Mouse (Mus musculus): ENCODE measurements around the gene Tenm4. TPM values are rescaled to one million over a fixed set of nuclear protein-coding genes. Genes with fewer than 3 reads are reported as not detected.

Tenm4 gene
- polyA plus RNA-seq, 1 experiment from 2014 or later = 47.1 TPM

- H3K4me1 ChIP-seq (replicated peaks) = peaks cover 10% of the 10 kb centered on the region; the same call in 1 of the 2 replicates
- H3K9ac ChIP-seq (replicated peaks) = no peak overlapping the region
- no peaks in the 10 kb centered on the region for H3K27me3 ChIP-seq
- ATAC-seq = no peak
- no peak overlapping the region for H3K4me2 ChIP-seq (replicated peaks)
- H3K36me3 ChIP-seq = no peaks in the 10 kb centered on the region
- H3K9me3 ChIP-seq = no peaks in the 10 kb centered on the region
- H3K4me3 ChIP-seq (replicated peaks) = no peak overlapping the region
- no peak overlapping the region for H3K27ac ChIP-seq
- WGBS = 63% methylated on average over 5 of the region's 5 CpGs
Observed at GRCm38 (mm10) chr7:96305382-96305935, 134.4 kb downstream of the Tenm4 start.

GRCm38 (mm10) chr7:96308106-96308505 lies 137.1 kb downstream of the Tenm4 start:
- Histone ChIP-seq H3K4me1 (replicated peaks) (peaks cover 10% of the 10 kb centered on the region; the same call in 1 of the 2 replicates), H3K9ac (replicated peaks) (no peak overlapping the region), H3K27me3 (no peaks in the 10 kb centered on the region), H3K27ac (peak overlapping the region; percentile 10; the same call in 1 of the 2 replicates), H3K4me3 (replicated peaks) (no peak overlapping the region), H3K9me3 (no peaks in the 10 kb centered on the region), H3K36me3 (no peaks in the 10 kb centered on the region), H3K4me2 (replicated peaks) (no peak overlapping the region)
- 47% methylated on average over 6 of the region's 6 CpGs for WGBS
- no peak for ATAC-seq

- Histone ChIP-seq H3K36me3 (peaks cover 11% of the 10 kb centered on the region), H3K4me1 (replicated peaks) (no peaks in the 10 kb centered on the region), H3K9ac (replicated peaks) (no peak overlapping the region), H3K27ac (no peak overlapping the region), H3K4me3 (replicated peaks) (no peak overlapping the region), H3K4me2 (replicated peaks) (no peak overlapping the region), H3K9me3 (peaks cover 4% of the 10 kb centered on the region; the same call in 1 of the 2 replicates), H3K27me3 (no peaks in the 10 kb centered on the region)
- WGBS = 92% methylated on average over 4 of the region's 4 CpGs
- no peak for ATAC-seq
Observed at GRCm38 (mm10) chr7:96329343-96329742, 158.3 kb downstream of the Tenm4 start.

GRCm38 (mm10) chr7:96331186-96331585 lies 160.1 kb downstream of the Tenm4 start:
- Histone ChIP-seq H3K9ac (replicated peaks) (no peak overlapping the region), H3K27me3 (no peaks in the 10 kb centered on the region), H3K9me3 (no peaks in the 10 kb centered on the region), H3K4me1 (replicated peaks) (no peaks in the 10 kb centered on the region), H3K36me3 (no peaks in the 10 kb centered on the region), H3K4me2 (replicated peaks) (no peak overlapping the region), H3K4me3 (replicated peaks) (no peak overlapping the region), H3K27ac (no peak overlapping the region)
- no peak for ATAC-seq
- WGBS = 78% methylated on average over 1 of the region's 1 CpGs

- no peak overlapping the region for H3K4me2 ChIP-seq (replicated peaks)
- H3K27me3 ChIP-seq = no peaks in the 10 kb centered on the region
- H3K36me3 ChIP-seq = no peaks in the 10 kb centered on the region
- H3K4me3 ChIP-seq (replicated peaks) = no peak overlapping the region
- no peaks in the 10 kb centered on the region for H3K9me3 ChIP-seq
- no peak for ATAC-seq
- 46% methylated on average over 2 of the region's 2 CpGs for WGBS
- H3K27ac ChIP-seq = no peak overlapping the region
- H3K9ac ChIP-seq (replicated peaks) = no peak overlapping the region
- H3K4me1 ChIP-seq (replicated peaks) = peaks cover 4% of the 10 kb centered on the region; the same call in 1 of the 2 replicates
Observed at GRCm38 (mm10) chr7:96334361-96334760, 163.3 kb downstream of the Tenm4 start.

GRCm38 (mm10) chr7:96336376-96336775 lies 165.3 kb downstream of the Tenm4 start:
- Histone ChIP-seq H3K9ac (replicated peaks) (no peak overlapping the region), H3K4me1 (replicated peaks) (peaks cover 11% of the 10 kb centered on the region), H3K27ac (no peak overlapping the region), H3K36me3 (no peaks in the 10 kb centered on the region), H3K4me2 (replicated peaks) (no peak overlapping the region), H3K4me3 (replicated peaks) (no peak overlapping the region), H3K9me3 (no peaks in the 10 kb centered on the region), H3K27me3 (no peaks in the 10 kb centered on the region)
- no peak for ATAC-seq

- Histone ChIP-seq H3K36me3 (no peaks in the 10 kb centered on the region), H3K9ac (replicated peaks) (no peak overlapping the region), H3K27ac (no peak overlapping the region), H3K9me3 (no peaks in the 10 kb centered on the region), H3K4me1 (replicated peaks) (peaks cover 11% of the 10 kb centered on the region), H3K27me3 (no peaks in the 10 kb centered on the region), H3K4me2 (replicated peaks) (no peak overlapping the region), H3K4me3 (replicated peaks) (no peak overlapping the region)
- 78% methylated on average over 5 of the region's 5 CpGs for WGBS
- no peak for ATAC-seq
Observed at GRCm38 (mm10) chr7:96340826-96341225, 169.8 kb downstream of the Tenm4 start.

- WGBS = 86% methylated on average over 2 of the region's 2 CpGs
- H3K9ac ChIP-seq (replicated peaks) = no peak overlapping the region
- H3K27ac ChIP-seq = no peak overlapping the region
- no peaks in the 10 kb centered on the region for H3K36me3 ChIP-seq
- H3K9me3 ChIP-seq = no peaks in the 10 kb centered on the region
- no peak overlapping the region for H3K4me2 ChIP-seq (replicated peaks)
- no peak overlapping the region for H3K4me3 ChIP-seq (replicated peaks)
- ATAC-seq = no peak
- H3K4me1 ChIP-seq (replicated peaks) = peaks cover 10% of the 10 kb centered on the region
- no peaks in the 10 kb centered on the region for H3K27me3 ChIP-seq
Observed at GRCm38 (mm10) chr7:96341479-96341878, 170.4 kb downstream of the Tenm4 start.

- WGBS = 87% methylated on average over 6 of the region's 6 CpGs
- no peak overlapping the region for H3K4me3 ChIP-seq (replicated peaks)
- H3K4me2 ChIP-seq (replicated peaks) = no peak overlapping the region
- H3K27ac ChIP-seq = no peak overlapping the region
- no peaks in the 10 kb centered on the region for H3K27me3 ChIP-seq
- H3K9me3 ChIP-seq = no peaks in the 10 kb centered on the region
- no peaks in the 10 kb centered on the region for H3K36me3 ChIP-seq
- H3K9ac ChIP-seq (replicated peaks) = no peak overlapping the region
- H3K4me1 ChIP-seq (replicated peaks) = peaks cover 8% of the 10 kb centered on the region
- ATAC-seq = no peak
Observed at GRCm38 (mm10) chr7:96342996-96343395, 171.9 kb downstream of the Tenm4 start.

GRCm38 (mm10) chr7:96343667-96344066 lies 172.6 kb downstream of the Tenm4 start:
- no peaks in the 10 kb centered on the region for H3K9me3 ChIP-seq
- H3K36me3 ChIP-seq = no peaks in the 10 kb centered on the region
- no peak overlapping the region for H3K9ac ChIP-seq (replicated peaks)
- no peak overlapping the region for H3K4me3 ChIP-seq (replicated peaks)
- H3K4me2 ChIP-seq (replicated peaks) = no peak overlapping the region
- H3K27me3 ChIP-seq = no peaks in the 10 kb centered on the region
- peaks cover 8% of the 10 kb centered on the region for H3K4me1 ChIP-seq (replicated peaks)
- no peak overlapping the region for H3K27ac ChIP-seq
- WGBS = 95% methylated on average over 2 of the region's 2 CpGs
- no peak for ATAC-seq

- no peak for ATAC-seq
Observed at GRCm38 (mm10) chr7:96352671-96353070, 181.6 kb downstream of the Tenm4 start.

GRCm38 (mm10) chr7:96356285-96356811 lies 185.3 kb downstream of the Tenm4 start:
- H3K4me1 ChIP-seq (replicated peaks) = peaks cover 21% of the 10 kb centered on the region
- H3K9me3 ChIP-seq = no peaks in the 10 kb centered on the region
- no peak overlapping the region for H3K27ac ChIP-seq
- H3K27me3 ChIP-seq = no peaks in the 10 kb centered on the region
- no peaks in the 10 kb centered on the region for H3K36me3 ChIP-seq
- 26% methylated on average over 3 of the region's 3 CpGs for WGBS
- H3K4me3 ChIP-seq (replicated peaks) = no peak overlapping the region
- no peak overlapping the region for H3K4me2 ChIP-seq (replicated peaks)
- H3K9ac ChIP-seq (replicated peaks) = no peak overlapping the region
- peak; percentile 50; the same call in 1 of the 2 replicates for ATAC-seq

More at GRCm38 (mm10) chr7:96352671-96353070, 181.6 kb downstream of the Tenm4 start:
- H3K4me1 ChIP-seq (replicated peaks) = peaks cover 14% of the 10 kb centered on the region
- no peaks in the 10 kb centered on the region for H3K27me3 ChIP-seq
- WGBS = 83% methylated on average over 8 of the region's 8 CpGs
- no peak overlapping the region for H3K4me3 ChIP-seq (replicated peaks)
- H3K9ac ChIP-seq (replicated peaks) = no peak overlapping the region
- no peak overlapping the region for H3K27ac ChIP-seq
- no peaks in the 10 kb centered on the region for H3K36me3 ChIP-seq
- no peaks in the 10 kb centered on the region for H3K9me3 ChIP-seq
- H3K4me2 ChIP-seq (replicated peaks) = no peak overlapping the region

- Histone ChIP-seq H3K27ac (no peak overlapping the region), H3K36me3 (no peaks in the 10 kb centered on the region), H3K4me2 (replicated peaks) (no peak overlapping the region), H3K27me3 (no peaks in the 10 kb centered on the region), H3K4me1 (replicated peaks) (peaks cover 21% of the 10 kb centered on the region), H3K4me3 (replicated peaks) (no peak overlapping the region), H3K9ac (replicated peaks) (no peak overlapping the region), H3K9me3 (no peaks in the 10 kb centered on the region)
- 64% methylated on average over 6 of the region's 6 CpGs for WGBS
- no peak for ATAC-seq
Observed at GRCm38 (mm10) chr7:96357550-96357949, 186.5 kb downstream of the Tenm4 start.
